Mouse (Mus musculus): Measurements from ENCODE around the gene Tmem234. TPM values are rescaled to one million over a fixed set of nuclear protein-coding genes. Genes with fewer than 3 reads are reported as not detected.

The Tmem234 gene
- polyA plus RNA-seq, 1 experiment from 2014 or later: 192 TPM

DNA sequence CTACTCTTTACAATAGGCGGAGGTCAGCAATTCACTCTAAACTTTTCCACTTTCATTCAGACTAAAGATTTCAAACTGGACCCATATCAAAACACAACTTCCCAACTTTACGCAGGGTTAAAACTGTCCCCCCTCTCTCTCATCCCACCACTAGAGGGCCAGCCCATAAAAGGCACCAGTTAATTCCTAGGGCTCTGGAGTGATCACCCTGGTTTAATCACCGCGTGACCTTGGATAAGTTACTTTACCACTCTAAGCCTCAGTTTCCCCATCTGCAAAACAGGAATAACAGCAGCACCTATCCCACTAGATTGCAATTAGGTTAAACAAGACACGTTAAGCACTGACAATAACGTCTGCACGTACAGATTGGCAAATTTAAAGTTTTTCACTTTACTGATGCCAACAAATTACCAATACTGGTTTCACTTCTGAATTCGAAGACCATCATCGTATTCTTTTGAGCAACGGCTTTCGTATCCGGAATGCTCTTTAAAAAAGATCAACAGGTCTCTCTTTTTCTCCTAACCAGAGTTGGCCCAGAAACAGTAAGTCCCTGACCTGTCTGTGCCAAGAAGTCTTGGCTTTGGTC, 71.1 kb downstream of the Tmem234 start:
- Histone ChIP-seq H3K27me3 (replicated peaks; ENCODE audit: insufficient read depth, low read length) (no peaks in the 10 kb centered on the region), H3K4me1 (ENCODE audit: insufficient read depth, low read depth, low read length) (peaks cover 3% of the 10 kb centered on the region; the same call in 1 of the 2 replicates), H3K27ac (ENCODE audit: low read length) (peak overlapping the region; percentile 95), H3K9ac (replicated peaks; ENCODE audit: low read depth) (peak overlapping the region; percentile 88), H3K4me3 (ENCODE audit: low read depth, low read length) (peak overlapping the region; percentile 72), H3K36me3 (ENCODE audit: insufficient read depth, low read length) (0 out of 2 replicates have a peak, but pooled peaks cover 3% of the 10 kb centered on the region), H3K4me2 (replicated peaks; ENCODE audit: low read depth, low read length) (peak overlapping the region; percentile 75), H3K9me3 (ENCODE audit: low read length) (no peaks in the 10 kb centered on the region)
- DNase-seq (ENCODE audit: low spot score) (peak; percentile 72), ATAC-seq (peak; percentile 56)
- no peak for TF ChIP-seq EP300 (IDR thresholded peaks at IDR 0.05)
- TF ChIP-seq CTCF (IDR thresholded peaks at IDR 0.05): peak; percentile 80
- WGBS: 7% methylated on average over 12 of the region's 12 CpGs

DNA sequence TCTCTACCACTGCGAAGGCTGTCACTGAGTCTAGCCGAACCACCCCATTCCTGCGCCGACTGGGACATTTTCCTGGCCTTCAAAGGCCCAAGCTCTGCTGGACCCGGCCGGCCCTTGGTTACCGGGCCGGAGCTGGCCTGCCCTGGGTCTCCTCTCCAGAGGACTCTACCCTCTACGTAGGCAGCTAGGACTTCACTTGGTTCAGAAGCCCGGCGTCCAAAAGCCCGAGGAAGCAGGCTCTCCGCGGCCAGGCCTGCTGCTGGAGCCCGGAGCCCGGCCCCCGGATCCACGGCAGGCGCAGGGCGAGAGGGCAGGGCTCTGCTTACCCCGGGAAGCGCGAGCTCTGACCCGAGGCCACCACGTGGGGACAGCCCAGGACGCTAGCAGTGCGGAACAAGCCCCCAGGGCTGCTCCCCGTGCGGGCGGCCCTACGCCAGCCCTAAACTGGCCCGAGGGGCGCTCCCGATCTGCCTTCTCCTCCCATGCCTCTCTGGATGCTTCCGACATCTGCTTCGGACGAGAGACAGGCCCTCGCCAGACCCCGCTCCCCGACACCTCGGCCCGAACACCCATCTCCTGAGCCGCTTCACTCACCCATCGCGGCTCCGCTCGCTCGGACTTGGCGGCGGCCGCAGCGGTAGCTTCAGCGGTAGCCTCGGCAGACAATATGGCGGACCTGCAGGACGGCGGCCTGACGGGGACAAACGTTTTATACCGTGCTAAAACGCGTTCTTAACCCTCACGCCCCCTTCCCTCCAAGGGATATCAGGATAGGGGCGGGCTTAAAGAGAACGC, 71.8 kb downstream of the Tmem234 start, which contains the start of gene Kpna6:
Gene Kpna6 (minus strand): TSS at position 685 of the 795 bp plus-strand sequence.
- H3K27ac ChIP-seq (ENCODE audit: low read length): peak within 1 kb of the TSS; percentile 95
- WGBS: under 1% methylated on average over 65 of the region's 65 CpGs
- H3K9me3 ChIP-seq (ENCODE audit: low read length): no peaks in the 10 kb centered on the region
- H3K27me3 ChIP-seq (replicated peaks; ENCODE audit: insufficient read depth, low read length): no peaks in the 10 kb centered on the region
- DNase-seq (ENCODE audit: low spot score) (peak; percentile 97), ATAC-seq (peak; percentile 95)
- peaks cover 3% of the 10 kb centered on the region; the same call in 1 of the 2 replicates for H3K4me1 ChIP-seq (ENCODE audit: insufficient read depth, low read depth, low read length)
- H3K4me2 ChIP-seq (replicated peaks; ENCODE audit: low read depth, low read length): peak within 1 kb of the TSS; percentile 75
- H3K36me3 ChIP-seq (ENCODE audit: insufficient read depth, low read length): 0 out of 2 replicates have a peak, but pooled peaks cover 6% of the 10 kb centered on the region
- TF ChIP-seq EP300 (IDR thresholded peaks at IDR 0.05) (no peak), CTCF (IDR thresholded peaks at IDR 0.05) (peak; percentile 35)
- peak within 1 kb of the TSS; percentile 88 for H3K9ac ChIP-seq (replicated peaks; ENCODE audit: low read depth)
- peak within 1 kb of the TSS; percentile 72 for H3K4me3 ChIP-seq (ENCODE audit: low read depth, low read length)

DNA sequence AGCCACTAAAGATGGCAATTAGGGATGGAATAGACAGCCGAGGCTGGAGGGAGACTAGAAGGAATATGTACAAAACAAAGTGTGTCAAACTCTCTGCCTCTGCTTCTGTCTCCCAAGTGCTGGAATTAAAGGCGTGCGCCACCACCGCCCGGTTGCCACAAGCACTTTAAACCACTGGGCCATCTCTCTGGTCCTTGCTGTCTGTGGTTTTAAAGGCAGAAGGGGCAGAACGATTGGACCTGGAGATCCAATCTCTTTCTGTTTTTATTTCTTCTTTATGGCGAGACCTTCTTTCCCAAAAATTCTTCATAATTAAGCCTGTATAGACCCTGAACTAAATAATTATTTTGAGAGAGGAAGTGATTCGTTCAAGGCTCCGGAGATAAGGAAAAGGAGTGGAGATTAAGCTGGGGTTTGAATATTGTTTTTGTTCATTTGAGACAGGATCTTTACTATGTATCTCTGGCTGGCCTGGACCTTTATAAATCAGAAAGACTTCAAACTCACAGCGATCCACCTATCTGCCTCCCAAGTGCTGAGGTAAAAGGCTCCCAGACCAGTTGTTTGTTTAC, 72.5 kb downstream of the Tmem234 start:
- DNase-seq (ENCODE audit: low spot score) (no peak), ATAC-seq (peak; percentile 17)
- Histone ChIP-seq H3K9me3 (ENCODE audit: low read length) (no peaks in the 10 kb centered on the region), H3K27ac (ENCODE audit: low read length) (peak overlapping the region; percentile 95), H3K9ac (replicated peaks; ENCODE audit: low read depth) (peak overlapping the region; percentile 88), H3K4me2 (replicated peaks; ENCODE audit: low read depth, low read length) (peak overlapping the region; percentile 75), H3K27me3 (replicated peaks; ENCODE audit: insufficient read depth, low read length) (no peaks in the 10 kb centered on the region), H3K4me3 (ENCODE audit: low read depth, low read length) (peak overlapping the region; percentile 72), H3K4me1 (ENCODE audit: insufficient read depth, low read depth, low read length) (peaks cover 3% of the 10 kb centered on the region; the same call in 1 of the 2 replicates), H3K36me3 (ENCODE audit: insufficient read depth, low read length) (0 out of 2 replicates have a peak, but pooled peaks cover 6% of the 10 kb centered on the region)
- TF ChIP-seq CTCF (IDR thresholded peaks at IDR 0.05) (peak; percentile 0), EP300 (IDR thresholded peaks at IDR 0.05) (no peak)
- 4% methylated on average over 10 of the region's 10 CpGs for WGBS

Small RNAs within 50 kb of the gene (microRNA-seq; reads per million reads assigned to microRNA genes)
- not detected for gene Mir8119

Other genes starting within 250 kb of the Tmem234 start
- 15.6 and 16.9 TPM in 2 replicates for gene Zbtb8a, start 222.6 kb upstream of the Tmem234 start, polyA plus RNA-seq (2015; fragmentation: Nextera tagmentation; extraction: Ambion mirVana)
- gene Zbtb8b, start 159.8 kb upstream of the Tmem234 start, polyA plus RNA-seq (2015; fragmentation: Nextera tagmentation; extraction: Ambion mirVana): 1.8 and 2.8 TPM in 2 replicates
- 29.0 TPM in 2 replicates for gene Bsdc1, start 139.1 kb upstream of the Tmem234 start, polyA plus RNA-seq (2015; fragmentation: Nextera tagmentation; extraction: Ambion mirVana)
- 0.11 and 0.12 TPM in 2 replicates for gene Tssk3, start 109.6 kb upstream of the Tmem234 start, polyA plus RNA-seq (2015; fragmentation: Nextera tagmentation; extraction: Ambion mirVana)
- gene Fam229a, start 109.5 kb upstream of the Tmem234 start, polyA plus RNA-seq (2015; fragmentation: Nextera tagmentation; extraction: Ambion mirVana): 0.89 and 2.5 TPM in 2 replicates
- 175 and 224 TPM in 2 replicates for gene Marcksl1, start 87.1 kb upstream of the Tmem234 start, polyA plus RNA-seq (2015; fragmentation: Nextera tagmentation; extraction: Ambion mirVana)
- gene Hdac1, start 58.0 kb upstream of the Tmem234 start, polyA plus RNA-seq (2015; fragmentation: Nextera tagmentation; extraction: Ambion mirVana): 101 and 110 TPM in 2 replicates
- gene Lck, start 27.0 kb upstream of the Tmem234 start, polyA plus RNA-seq (2015; fragmentation: Nextera tagmentation; extraction: Ambion mirVana): 2.5 TPM in 2 replicates
- 3.2 and 4.5 TPM in 2 replicates for gene Fam167b, start 22.1 kb upstream of the Tmem234 start, polyA plus RNA-seq (2015; fragmentation: Nextera tagmentation; extraction: Ambion mirVana)
- gene Eif3i, start within 50 bp of the Tmem234 start, polyA plus RNA-seq (2015; fragmentation: Nextera tagmentation; extraction: Ambion mirVana): 140 and 161 TPM in 2 replicates
- 16.1 and 20.1 TPM in 2 replicates for gene Dcdc2b, start 13.6 kb downstream of the Tmem234 start, polyA plus RNA-seq (2015; fragmentation: Nextera tagmentation; extraction: Ambion mirVana)
- gene Iqcc, start 18.4 kb downstream of the Tmem234 start, polyA plus RNA-seq (2015; fragmentation: Nextera tagmentation; extraction: Ambion mirVana): 26.6 and 27.8 TPM in 2 replicates
- 76.3 and 82.4 TPM in 2 replicates for gene Ccdc28b, start 23.3 kb downstream of the Tmem234 start, polyA plus RNA-seq (2015; fragmentation: Nextera tagmentation; extraction: Ambion mirVana)
- gene Txlna, start 40.4 kb downstream of the Tmem234 start, polyA plus RNA-seq (2015; fragmentation: Nextera tagmentation; extraction: Ambion mirVana): 37.6 and 38.9 TPM in 2 replicates
- 5.9 and 6.6 TPM in 2 replicates for gene Kpna6, start 72.1 kb downstream of the Tmem234 start, polyA plus RNA-seq (2015; fragmentation: Nextera tagmentation; extraction: Ambion mirVana)
- gene Tmem39b, start 96.2 kb downstream of the Tmem234 start, polyA plus RNA-seq (2015; fragmentation: Nextera tagmentation; extraction: Ambion mirVana): 5.3 and 5.5 TPM in 2 replicates
- gene Khdrbs1, start 141.6 kb downstream of the Tmem234 start, polyA plus RNA-seq (2015; fragmentation: Nextera tagmentation; extraction: Ambion mirVana): 42.9 and 48.9 TPM in 2 replicates
- 318 and 349 TPM in 2 replicates for gene Ptp4a2, start 210.6 kb downstream of the Tmem234 start, polyA plus RNA-seq (2015; fragmentation: Nextera tagmentation; extraction: Ambion mirVana)

All from lung, postnatal 0 days (tissue).